Mouse (Mus musculus) testis, postnatal 10 days (tissue): ENCODE measurements around the gene Enpp1.

Experiments
- DNase-seq: peaks from one replicate; pipeline ENCODE4 v3.0.0; 2021; ENCODE audit warnings: low spot score

Enpp1 gene

GRCm38 (mm10) chr10:24710361-24710760 is 1.6 kb downstream of the Enpp1 start:
- no peak for DNase-seq

- DNase-seq = no peak
These were observed 4.2 kb downstream of the Enpp1 start for GRCm38 (mm10) chr10:24707745-24708144.

GRCm38 (mm10) chr10:24706431-24707140 is 5.4 kb downstream of the Enpp1 start:
- DNase-seq = no peak

GRCm38 (mm10) chr10:24702698-24703097 is 9.3 kb downstream of the Enpp1 start:
- DNase-seq = no peak

GRCm38 (mm10) chr10:24698131-24698775 is 13.7 kb downstream of the Enpp1 start:
- DNase-seq = no peak

GRCm38 (mm10) chr10:24696761-24697160 is 15.2 kb downstream of the Enpp1 start:
- no peak for DNase-seq

- DNase-seq = no peak
These were observed 16.2 kb downstream of the Enpp1 start for GRCm38 (mm10) chr10:24695786-24696185.

GRCm38 (mm10) chr10:24682518-24683104 is 29.3 kb downstream of the Enpp1 start:
- no peak for DNase-seq

- DNase-seq = no peak
These were observed 34.3 kb downstream of the Enpp1 start for GRCm38 (mm10) chr10:24677681-24678080.

GRCm38 (mm10) chr10:24674261-24674660 is 37.7 kb downstream of the Enpp1 start:
- DNase-seq = no peak

GRCm38 (mm10) chr10:24672948-24673347 is 39.0 kb downstream of the Enpp1 start:
- no peak for DNase-seq

GRCm38 (mm10) chr10:24670548-24670947 is 41.4 kb downstream of the Enpp1 start:
- no peak for DNase-seq

- DNase-seq = no peak
These were observed 60.9 kb downstream of the Enpp1 start for GRCm38 (mm10) chr10:24650990-24651569.

- DNase-seq = no peak
These were observed 63.8 kb downstream of the Enpp1 start for GRCm38 (mm10) chr10:24647996-24648738.

GRCm38 (mm10) chr10:24645169-24645568 is 66.8 kb downstream of the Enpp1 start:
- no peak for DNase-seq

GRCm38 (mm10) chr10:24642796-24643580 is 69.0 kb downstream of the Enpp1 start:
- no peak for DNase-seq

GRCm38 (mm10) chr10:24641416-24642140 is 70.4 kb downstream of the Enpp1 start:
- DNase-seq = no peak

GRCm38 (mm10) chr10:24640186-24640875 is 71.6 kb downstream of the Enpp1 start:
- DNase-seq = no peak

- DNase-seq = no peak
These were observed 72.4 kb downstream of the Enpp1 start for GRCm38 (mm10) chr10:24639596-24639995.
